Mouse (Mus musculus) heart, embryonic 13.5 days (tissue): ENCODE results near the gene Vwa5a. TPM values are rescaled to one million over a fixed set of nuclear protein-coding genes. Genes with fewer than 3 reads are reported as not detected.

ENCODE experiments used
- polyA plus RNA-seq: library from polyadenylated mRNA; unstranded; fragments of >200 nt; fragmentation: Nextera tagmentation; extraction: Ambion mirVana; gene quantifications from 2 replicates; pipeline ENCODE4 v1.2.1, GENCODE M21; 2015

Vwa5a gene
- polyA plus RNA-seq, 1 experiment from 2014 or later = 18.8 TPM

Other genes starting within 250 kb of the Vwa5a start
- not detected in 2 replicates for gene Olfr905, start 247.2 kb upstream of the Vwa5a start, polyA plus RNA-seq
- gene Olfr906, start 231.2 kb upstream of the Vwa5a start, polyA plus RNA-seq = not detected in 2 replicates
- not detected in 2 replicates for gene Olfr907, start 222.5 kb upstream of the Vwa5a start, polyA plus RNA-seq
- gene Olfr911-ps1, start 196.7 kb upstream of the Vwa5a start, polyA plus RNA-seq = not detected in 2 replicates
- not detected in 2 replicates for gene Olfr910, start 180.4 kb upstream of the Vwa5a start, polyA plus RNA-seq
- not detected in 2 replicates for gene Olfr912, start 138.1 kb upstream of the Vwa5a start, polyA plus RNA-seq
- not detected in 2 replicates for gene Olfr913, start 125.5 kb upstream of the Vwa5a start, polyA plus RNA-seq
- not detected in 2 replicates for gene Olfr914, start 113.2 kb upstream of the Vwa5a start, polyA plus RNA-seq
- gene Olfr916, start 58.4 kb upstream of the Vwa5a start, polyA plus RNA-seq = not detected in 2 replicates
- gene Olfr917, start 52.4 kb upstream of the Vwa5a start, polyA plus RNA-seq = not detected in 2 replicates
- not detected in 2 replicates for gene Olfr918, start 43.7 kb upstream of the Vwa5a start, polyA plus RNA-seq
- gene Olfr919, start 14.6 kb upstream of the Vwa5a start, polyA plus RNA-seq = not detected in 2 replicates
- gene Olfr920, start 34.0 kb downstream of the Vwa5a start, polyA plus RNA-seq = 0.07 TPM in 1 of 2 replicates, not detected in the other
- not detected in 2 replicates for gene Olfr921, start 54.8 kb downstream of the Vwa5a start, polyA plus RNA-seq
- not detected in 2 replicates for gene Olfr922, start 96.3 kb downstream of the Vwa5a start, polyA plus RNA-seq
- not detected in 2 replicates for gene Olfr923, start 108.3 kb downstream of the Vwa5a start, polyA plus RNA-seq
- gene Olfr924, start 126.2 kb downstream of the Vwa5a start, polyA plus RNA-seq = not detected in 2 replicates
- gene Olfr26, start 136.8 kb downstream of the Vwa5a start, polyA plus RNA-seq = not detected in 2 replicates
- gene Olfr926, start 158.9 kb downstream of the Vwa5a start, polyA plus RNA-seq = not detected in 2 replicates
- gene Olfr930, start 211.5 kb downstream of the Vwa5a start, polyA plus RNA-seq = not detected in 2 replicates